Mouse (Mus musculus) activated CD4-positive, CD25-positive, alpha-beta regulatory T cell, adult 4 months (primary cell): ENCODE data around the gene Fbrs. TPM values are rescaled to one million over a fixed set of nuclear protein-coding genes. Genes with fewer than 3 reads are reported as not detected.
"Not testable (repeated sequence)": the region's sequence is repeated elsewhere in the genome, so short reads cannot be mapped to it uniquely, and the experiment has no call there.

ENCODE experiments used
- ATAC-seq: one replicate; pipeline ENCODE4 v1.8.0; 2017
- polyA plus RNA-seq, 2 experiments: library from polyadenylated mRNA; unstranded; fragments of 100-300 nt; shearing (Covaris generic); gene quantifications; one replicate each; pipeline ENCODE4 v1.2.1; 2017

Gene Fbrs
- 10 to 100 TPM; 17.9 to 25.0 TPM for polyA plus RNA-seq

GRCm38 (mm10) chr7:127478635-127479317 is at the start of gene Fbrs:
TSS of gene Fbrs (plus strand) at chr7:127479199.
- peak; percentile 27 for ATAC-seq

- no peak for ATAC-seq
Observed at GRCm38 (mm10) chr7:127435206-127435605, 43.8 kb upstream of the Fbrs start.

GRCm38 (mm10) chr7:127437724-127438123 is 41.3 kb upstream of the Fbrs start:
- no peak for ATAC-seq

- ATAC-seq, result no peak
Observed at GRCm38 (mm10) chr7:127443976-127444375, 35.0 kb upstream of the Fbrs start.

- peak; percentile 87 for ATAC-seq
Observed at GRCm38 (mm10) chr7:127448521-127449300, 30.3 kb upstream of the Fbrs start, which contains the start of gene Zfp689. TSS of gene Zfp689 (minus strand) at chr7:127449158.

- no peak for ATAC-seq
Observed at GRCm38 (mm10) chr7:127449966-127450365, 29.0 kb upstream of the Fbrs start.

- ATAC-seq, result no peak
Observed at GRCm38 (mm10) chr7:127453056-127453455, 25.9 kb upstream of the Fbrs start.

GRCm38 (mm10) chr7:127454905-127455304 is 24.1 kb upstream of the Fbrs start:
- no peak for ATAC-seq

- not testable (repeated sequence) for ATAC-seq
Observed at GRCm38 (mm10) chr7:127458371-127459122, 20.5 kb upstream of the Fbrs start.

GRCm38 (mm10) chr7:127459311-127459710 is 19.7 kb upstream of the Fbrs start, which contains the start of gene Prr14:
TSS of gene Prr14 (plus strand) at chr7:127459611.
- not testable (repeated sequence) for ATAC-seq

- no peak for ATAC-seq
Observed at GRCm38 (mm10) chr7:127465191-127465590, 13.8 kb upstream of the Fbrs start.

GRCm38 (mm10) chr7:127465670-127466069 is 13.3 kb upstream of the Fbrs start:
- not testable (repeated sequence) for ATAC-seq

GRCm38 (mm10) chr7:127466606-127467005 is 12.4 kb upstream of the Fbrs start:
- no peak for ATAC-seq

- ATAC-seq, result no peak
Observed at GRCm38 (mm10) chr7:127470011-127470715, 8.8 kb upstream of the Fbrs start.

- ATAC-seq, result peak; percentile 92
Observed at GRCm38 (mm10) chr7:127470743-127471645, 8.0 kb upstream of the Fbrs start.

GRCm38 (mm10) chr7:127471646-127472010 is 7.4 kb upstream of the Fbrs start:
- no peak for ATAC-seq

- ATAC-seq, result no peak
Observed at GRCm38 (mm10) chr7:127472060-127472459, 6.9 kb upstream of the Fbrs start.

- no peak for ATAC-seq
Observed at GRCm38 (mm10) chr7:127473705-127474104, 5.3 kb upstream of the Fbrs start.

- ATAC-seq, result no peak
Observed at GRCm38 (mm10) chr7:127474378-127475070, 4.5 kb upstream of the Fbrs start.

- no peak for ATAC-seq
Observed at GRCm38 (mm10) chr7:127475186-127475740, 3.7 kb upstream of the Fbrs start.
